Mouse (Mus musculus): ENCODE results near the gene Lmod2.
A peak's percentile ranks its signal among the peaks of the same experiment; 100 is the strongest.

The Lmod2 gene

DNA sequence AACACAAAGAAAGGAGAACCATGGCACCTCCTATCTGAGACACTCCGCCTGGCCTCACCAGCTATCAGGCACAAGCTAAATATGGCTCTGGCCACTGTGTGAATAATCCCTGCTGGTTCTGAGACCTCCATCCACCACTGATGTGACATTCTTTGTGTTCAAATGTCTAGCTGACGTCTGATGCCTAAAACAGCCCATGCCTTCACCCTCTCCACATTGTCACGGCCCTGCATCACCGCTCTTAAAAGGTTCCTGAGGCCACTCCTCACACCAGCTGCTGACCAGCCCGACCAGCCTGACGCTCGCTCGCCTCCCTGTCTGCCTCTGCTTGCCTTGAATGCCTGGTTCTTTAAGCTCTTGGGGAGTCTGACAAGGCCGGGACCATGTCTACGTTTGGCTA lies at the start of gene Lmod2:
Gene Lmod2, plus strand, starts transcription at position 263 of the 400 bp plus-strand sequence.
- DNase-seq (ENCODE audit: low spot score): no peak

DNA sequence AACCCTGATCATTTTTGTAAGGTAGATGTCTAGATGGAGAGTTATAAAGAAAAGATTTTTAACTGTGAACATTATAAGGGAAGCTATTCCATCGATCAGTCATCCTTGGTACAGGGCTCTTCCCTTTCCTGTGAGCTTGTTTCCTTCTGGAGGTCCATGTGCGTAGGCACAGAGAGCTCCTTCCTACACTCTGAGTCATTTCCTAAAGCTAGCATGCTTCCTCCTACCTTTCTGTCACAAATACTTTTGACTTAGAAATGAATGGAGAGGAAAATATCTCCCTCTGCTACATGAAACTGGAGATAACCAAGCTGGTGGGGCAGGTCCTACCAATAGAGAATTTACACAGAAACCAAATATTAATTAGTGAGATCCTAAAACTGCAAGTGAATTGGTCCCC lies 47.8 kb upstream of the Lmod2 start:
- DNase-seq (ENCODE audit: low spot score): no peak

DNA sequence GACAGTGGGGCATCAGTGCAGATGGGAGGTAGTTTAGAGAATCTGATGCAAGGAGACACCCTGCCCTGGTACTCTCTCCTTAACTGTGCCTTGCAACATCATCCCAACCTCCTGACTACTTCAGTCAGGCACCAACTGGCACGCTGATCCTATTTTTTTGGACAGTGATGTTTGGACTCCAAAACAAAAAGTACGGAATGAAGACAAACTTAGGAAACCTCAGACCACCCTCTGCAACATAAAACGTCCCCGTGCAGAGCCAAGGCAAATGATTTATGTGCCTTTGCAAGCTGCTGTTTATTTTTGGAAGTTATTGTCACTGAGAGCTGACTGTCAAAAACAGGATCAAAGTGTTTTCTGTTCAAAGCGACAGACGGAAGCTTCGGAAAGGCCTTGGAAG lies 45.5 kb upstream of the Lmod2 start:
- DNase-seq (ENCODE audit: low spot score): no peak

DNA sequence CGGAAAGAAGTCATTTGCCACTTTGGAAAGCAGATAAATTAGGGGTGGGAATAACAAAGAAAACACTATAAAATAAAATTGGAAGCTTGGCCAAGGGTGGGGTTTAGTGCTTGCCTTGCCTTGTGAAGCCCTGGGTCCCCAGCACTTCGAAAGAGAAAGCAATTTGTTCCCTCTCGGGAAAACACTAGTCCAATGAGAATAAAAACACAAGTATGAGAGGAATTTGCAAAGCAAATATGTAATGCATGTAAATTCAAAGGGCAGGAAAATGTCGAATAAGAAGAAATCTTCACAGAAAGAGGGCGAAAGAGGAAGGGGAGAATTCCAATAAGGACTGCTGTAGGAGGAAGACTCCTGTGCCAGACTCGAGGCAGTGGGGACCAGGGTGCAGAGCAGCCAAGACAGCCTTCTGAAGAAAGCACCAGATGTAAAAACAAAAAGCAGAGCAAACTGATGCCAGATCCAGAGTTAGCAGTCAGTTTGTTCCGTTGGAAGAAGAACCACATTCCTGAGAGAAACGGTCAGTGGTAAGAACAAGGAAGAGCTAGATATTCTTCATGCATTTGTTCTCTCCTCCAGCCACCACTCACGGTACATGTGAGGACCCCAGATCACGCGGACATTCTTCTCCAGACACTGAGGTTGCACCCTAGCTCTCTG lies 43.0 kb upstream of the Lmod2 start:
- no peak for DNase-seq (ENCODE audit: low spot score)

DNA sequence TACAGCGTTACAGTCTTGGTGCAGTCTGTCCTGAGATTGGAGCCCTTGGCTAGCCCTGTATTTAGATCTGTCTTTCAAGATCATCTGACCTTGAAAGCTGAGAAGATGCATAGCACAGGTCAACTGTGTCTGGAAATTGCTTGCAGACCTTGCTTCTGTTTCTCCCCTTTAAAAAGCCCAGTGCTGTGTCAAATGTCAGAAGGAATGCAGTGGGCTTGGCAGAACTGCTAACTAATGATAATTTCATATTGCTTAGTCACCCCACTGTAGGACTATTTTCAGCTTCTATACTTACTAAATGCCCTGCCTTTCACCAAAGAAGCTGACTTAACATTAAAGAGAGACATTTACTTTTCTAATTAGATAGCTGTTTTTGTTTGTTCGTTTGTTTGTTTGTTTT lies 42.1 kb upstream of the Lmod2 start:
- no peak for DNase-seq (ENCODE audit: low spot score)

DNA sequence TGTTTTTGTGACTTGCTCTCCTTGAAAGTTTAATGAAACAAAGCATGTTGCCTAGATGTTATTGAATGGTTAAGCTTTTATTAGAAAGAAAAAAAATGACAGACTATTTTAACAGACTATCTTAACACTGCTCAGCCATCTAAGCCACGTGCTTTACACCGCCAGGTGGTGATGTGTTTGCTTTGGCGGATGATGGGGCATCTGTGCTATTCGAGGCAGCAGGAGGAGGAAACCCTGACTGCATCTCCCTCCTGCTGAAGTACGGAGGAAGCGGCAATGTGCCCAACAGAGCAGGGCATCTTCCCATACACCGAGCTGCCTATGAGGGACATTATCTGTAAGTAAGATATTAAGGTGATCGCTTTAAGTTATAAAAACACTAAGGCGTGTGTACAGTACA lies 33.5 kb upstream of the Lmod2 start:
- no peak for DNase-seq (ENCODE audit: low spot score)

DNA sequence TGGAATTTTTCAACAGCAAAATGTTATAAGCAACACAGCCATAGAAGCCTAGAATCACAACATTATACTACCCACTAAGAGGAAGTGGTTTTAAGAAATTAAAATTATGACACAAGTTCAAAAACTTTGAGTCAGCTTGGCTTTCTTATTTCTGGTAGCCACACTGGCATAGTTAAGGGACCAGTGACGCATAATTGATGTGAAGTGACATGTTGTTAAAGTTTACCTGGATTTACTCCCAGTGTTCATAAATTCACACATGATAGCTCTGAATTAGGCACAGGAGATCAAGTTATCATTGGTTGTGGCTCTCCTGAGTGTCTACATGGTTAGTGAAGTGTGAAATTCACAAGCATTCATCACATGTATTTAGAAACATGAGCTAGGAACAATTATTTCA lies 32.7 kb upstream of the Lmod2 start:
- no peak for DNase-seq (ENCODE audit: low spot score)

DNA sequence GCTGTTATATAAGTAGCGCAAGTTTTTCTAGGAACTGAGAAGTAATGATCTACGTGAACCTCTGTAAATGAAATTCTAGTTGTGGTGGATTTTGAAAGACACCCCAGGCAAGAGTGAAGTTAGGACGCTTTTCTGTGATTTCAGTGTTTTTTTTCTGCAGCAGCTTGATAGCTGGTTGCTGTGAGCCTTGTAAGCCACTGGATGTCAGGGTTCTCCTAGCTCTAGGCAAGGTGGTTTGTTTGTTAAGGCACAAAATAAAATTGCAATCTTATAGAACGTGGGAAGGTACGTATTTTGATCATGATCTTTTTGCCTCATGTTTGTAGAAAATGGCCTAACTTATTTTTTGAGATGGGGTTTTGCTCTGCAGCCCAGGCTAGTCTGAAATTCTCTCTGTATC lies 28.6 kb upstream of the Lmod2 start:
- no peak for DNase-seq (ENCODE audit: low spot score)

DNA sequence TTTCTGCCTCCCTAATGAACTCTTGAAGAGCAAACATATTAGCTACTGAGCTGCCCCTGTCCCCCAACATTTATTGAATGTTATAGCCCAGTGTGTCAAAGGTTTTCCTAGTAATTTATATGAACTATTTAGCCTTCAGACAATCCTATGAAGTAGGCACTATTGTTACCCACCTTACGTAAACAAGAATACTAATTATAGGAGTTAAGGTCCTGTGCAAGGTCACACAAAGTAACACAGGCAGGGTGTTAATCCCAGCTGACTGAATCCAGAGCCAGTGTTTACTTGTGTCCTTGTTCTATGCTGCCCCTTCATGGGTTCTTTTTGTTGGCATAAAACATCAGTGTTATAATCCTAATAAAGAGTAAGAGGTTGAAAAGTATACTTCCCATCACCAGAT lies 27.9 kb upstream of the Lmod2 start:
- no peak for DNase-seq (ENCODE audit: low spot score)

DNA sequence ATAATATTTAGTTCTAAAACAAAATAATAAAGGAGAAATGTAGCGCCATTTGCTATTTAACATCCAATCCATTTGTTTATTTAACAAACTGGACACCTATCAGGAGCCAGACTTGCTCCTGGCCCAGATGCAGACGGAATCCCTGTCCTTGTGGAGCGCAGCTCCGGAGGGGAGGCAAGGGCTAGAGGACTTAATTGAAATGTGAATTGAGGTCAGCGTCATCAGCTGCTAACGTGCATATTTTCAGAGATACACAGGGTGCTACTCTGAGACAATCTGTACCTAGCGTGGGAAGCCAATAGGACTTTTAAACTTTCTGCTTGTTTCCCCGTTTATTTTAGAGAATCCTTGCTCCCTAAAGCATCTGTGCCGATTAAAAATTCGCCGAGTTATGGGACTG lies 27.3 kb upstream of the Lmod2 start:
- no peak for DNase-seq (ENCODE audit: low spot score)

DNA sequence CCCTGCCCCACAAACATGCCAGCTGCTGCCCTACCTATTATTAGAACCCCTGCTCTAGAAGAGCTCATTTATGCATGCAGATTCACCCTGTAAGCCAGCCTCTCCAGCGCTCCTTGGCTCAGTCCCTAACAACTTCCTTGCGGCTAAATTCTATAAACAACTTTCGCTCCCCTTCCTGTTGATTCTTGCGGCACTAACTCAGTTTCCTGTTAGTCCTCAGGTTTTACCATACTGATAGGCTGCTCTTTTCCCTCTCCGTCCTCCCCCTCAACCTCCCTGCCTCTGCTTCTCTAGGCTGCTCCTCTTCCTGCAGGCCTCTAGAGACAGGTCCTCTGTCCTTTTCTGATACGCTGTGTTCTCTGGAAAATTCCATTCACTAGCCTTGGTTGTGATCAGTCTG lies 26.4 kb upstream of the Lmod2 start:
- no peak for DNase-seq (ENCODE audit: low spot score)

DNA sequence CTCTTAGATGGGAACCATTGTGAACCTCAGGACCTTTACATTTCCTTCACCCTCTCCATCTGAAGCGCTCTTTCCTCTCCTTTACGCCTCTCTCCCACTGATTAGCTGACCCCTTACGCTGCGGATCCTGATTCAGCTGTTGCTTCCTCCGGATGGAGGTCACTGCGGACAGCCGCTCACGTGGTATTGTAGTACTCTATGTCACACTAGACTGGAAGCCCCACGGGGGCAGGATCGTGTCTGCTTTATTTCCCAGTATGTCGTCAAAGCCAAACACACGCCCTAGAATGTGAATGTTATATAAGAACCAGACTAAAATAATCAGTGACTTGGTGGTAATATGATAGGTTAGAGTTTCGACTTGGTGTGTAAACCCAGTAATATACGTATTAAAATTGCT lies 25.1 kb upstream of the Lmod2 start:
- DNase-seq (ENCODE audit: low spot score): no peak

DNA sequence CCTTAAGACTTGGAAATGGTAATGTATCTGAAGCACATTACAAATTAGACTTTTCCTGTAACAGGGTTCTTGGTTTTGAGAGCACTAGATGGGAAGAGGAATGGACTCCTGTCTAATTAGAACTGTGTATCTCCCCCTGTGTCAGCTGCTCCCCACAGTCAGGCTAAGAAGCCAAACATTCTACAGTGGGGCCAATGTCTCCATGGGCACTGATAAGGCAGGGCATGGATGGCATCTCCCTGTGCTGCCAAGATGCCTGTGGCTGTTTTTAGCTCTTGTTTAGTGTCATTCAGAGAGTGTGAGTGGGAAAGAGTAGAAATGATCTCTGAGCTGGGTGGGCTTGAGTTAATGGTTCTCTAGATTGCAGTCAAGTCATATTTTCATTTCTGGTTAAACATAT lies 24.2 kb upstream of the Lmod2 start:
- no peak for DNase-seq (ENCODE audit: low spot score)

DNA sequence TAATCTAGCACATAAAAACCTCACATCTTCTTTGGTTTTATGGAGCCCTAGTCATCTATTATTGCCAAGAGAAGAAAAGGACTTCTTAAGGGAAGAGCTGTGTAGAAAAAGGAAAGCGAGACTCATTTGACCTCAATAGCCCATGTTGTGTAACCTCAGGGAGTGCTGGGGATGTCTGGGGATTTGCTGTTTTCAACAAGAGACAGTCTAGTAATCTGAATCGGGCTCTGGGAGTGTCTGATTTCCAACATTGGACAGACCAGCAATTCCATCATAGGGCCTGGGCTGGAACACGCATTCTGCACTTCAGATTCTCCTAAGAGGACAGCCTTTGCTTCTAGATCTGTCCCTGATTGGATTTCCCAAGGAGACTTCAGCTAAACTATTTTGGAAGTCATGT lies 14.1 kb upstream of the Lmod2 start:
- no peak for DNase-seq (ENCODE audit: low spot score)

DNA sequence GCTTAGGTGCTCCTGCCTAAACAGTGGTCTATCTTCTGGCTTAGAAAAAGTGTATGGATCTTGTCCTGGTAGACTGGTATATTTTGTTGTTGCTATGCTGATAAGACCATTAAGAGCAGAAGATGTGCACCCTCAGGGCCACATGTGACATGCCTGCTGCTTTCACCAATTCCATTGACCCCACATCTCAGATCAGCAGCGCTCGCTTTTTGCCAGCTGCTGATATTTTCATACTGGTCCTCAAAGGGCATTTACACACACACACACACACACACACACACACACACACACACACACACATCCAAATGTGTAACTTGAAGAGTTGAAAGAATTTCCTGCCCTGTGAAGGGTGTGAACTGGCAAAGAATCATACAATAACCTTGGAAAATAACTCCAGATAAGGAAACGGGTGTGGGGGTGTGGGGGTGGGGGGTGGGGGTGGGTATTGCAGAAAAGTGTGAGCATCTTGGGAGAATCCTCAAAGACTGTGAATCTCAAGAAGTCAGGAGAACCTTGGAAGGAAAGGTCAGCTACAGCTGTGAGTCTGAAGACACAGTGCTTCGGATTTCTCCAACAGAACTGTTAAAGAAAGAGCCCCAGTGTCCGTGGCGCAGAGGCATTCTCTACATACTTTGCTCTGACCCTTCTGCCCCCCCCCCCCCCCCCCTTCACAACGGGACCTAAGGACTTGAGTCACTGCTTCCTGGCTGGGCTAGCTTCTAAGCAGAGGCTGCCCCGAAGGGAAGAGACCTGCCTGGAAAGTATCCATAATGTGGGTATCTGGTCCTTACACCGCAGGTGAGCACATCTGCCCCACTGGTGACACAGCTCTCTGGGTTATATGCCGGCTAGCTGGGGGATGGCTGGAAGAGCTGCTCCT lies 11.9 kb upstream of the Lmod2 start:
- DNase-seq (ENCODE audit: low spot score): no peak

DNA sequence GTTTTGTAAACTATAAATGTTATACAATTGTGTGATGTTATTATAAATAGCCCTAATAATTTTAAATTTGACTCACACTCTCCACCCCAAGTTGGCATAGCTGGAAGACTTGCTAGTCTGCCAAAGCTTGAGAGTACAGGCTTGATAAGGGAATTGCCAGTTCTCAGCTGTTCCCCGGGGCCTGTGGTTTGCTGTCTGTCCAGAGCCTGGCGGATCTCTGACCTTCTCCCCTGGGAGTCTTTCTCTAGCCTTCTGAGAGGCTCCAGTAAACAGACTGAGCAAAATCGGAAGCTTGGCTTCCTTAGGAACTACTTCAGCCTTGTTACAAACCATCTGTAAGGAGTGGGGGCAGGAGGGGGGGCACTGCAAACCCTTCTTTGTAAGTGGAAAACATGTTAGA lies 10.7 kb upstream of the Lmod2 start:
- DNase-seq (ENCODE audit: low spot score): peak; percentile 61

DNA sequence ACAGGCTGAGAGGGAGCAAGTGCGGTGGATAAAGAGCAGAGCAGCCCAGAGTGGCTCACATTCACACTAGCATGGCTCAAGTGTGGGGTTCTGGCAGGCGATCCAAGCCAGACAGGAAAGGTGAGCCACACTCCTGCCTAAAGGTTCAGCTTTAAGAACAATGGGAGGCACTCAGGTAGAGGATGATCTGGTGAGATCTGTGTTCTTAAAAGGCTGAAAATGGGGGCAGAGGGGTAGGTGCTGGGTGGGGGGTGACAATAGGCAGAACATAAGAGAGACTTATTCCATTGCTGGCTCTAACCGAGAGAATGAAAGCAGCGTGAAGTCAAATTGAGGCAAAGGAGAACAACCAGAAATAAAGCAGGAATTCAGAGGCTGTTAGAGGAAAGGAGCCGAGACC lies 7.3 kb upstream of the Lmod2 start:
- no peak for DNase-seq (ENCODE audit: low spot score)

DNA sequence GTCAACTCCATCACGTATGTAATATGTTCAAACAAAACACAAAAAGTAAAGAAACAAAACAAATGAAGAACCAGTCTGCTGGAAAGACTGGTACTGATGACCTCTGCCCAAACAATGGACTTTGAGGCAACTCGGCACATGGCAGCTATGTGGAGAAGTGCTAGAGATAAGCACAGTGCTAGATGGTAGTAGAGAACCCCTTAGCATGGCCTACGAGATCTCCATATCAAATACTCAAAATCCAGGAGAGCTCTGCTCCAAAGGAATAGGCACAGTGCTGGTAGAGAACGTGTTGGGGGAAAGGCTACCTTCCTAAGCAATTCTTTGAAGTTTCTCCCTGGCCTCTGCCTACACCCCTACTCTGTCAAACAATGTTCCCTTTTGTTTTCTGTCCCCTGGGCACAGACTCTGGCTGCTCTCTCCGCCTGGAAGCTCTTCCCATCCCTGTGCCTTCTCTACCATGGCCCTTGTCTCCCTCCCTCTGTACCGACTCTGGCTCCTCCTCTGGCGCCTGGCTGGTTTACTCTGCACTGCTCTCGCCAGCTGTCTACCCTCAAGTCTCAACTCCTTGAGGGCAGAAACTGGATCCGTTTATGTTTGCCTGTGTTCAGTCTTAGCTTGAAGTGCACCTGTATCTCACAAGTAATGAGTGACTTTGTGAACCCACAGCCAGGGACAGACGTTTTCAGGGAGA lies 5.9 kb upstream of the Lmod2 start:
- DNase-seq (ENCODE audit: low spot score): no peak

DNA sequence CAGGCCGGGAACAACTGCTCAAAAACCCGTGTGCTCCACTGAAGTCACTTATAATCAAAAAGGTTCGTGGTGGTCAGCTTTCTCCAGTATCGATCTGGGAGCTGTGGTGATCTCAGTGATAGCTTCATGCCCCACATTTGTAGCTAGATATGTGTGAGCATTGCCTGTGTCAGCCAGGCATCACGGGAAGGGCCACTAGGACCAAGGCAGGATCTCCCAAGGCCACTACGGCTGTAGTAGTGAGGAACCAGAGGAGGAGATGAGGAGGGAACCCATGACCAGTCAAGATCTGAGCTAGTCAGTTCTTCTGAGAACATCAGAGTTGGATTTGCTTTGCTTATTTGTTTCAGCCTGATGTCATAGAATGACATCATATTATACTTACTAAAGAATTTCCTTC lies 1.6 kb downstream of the Lmod2 start:
- DNase-seq (ENCODE audit: low spot score): no peak

DNA sequence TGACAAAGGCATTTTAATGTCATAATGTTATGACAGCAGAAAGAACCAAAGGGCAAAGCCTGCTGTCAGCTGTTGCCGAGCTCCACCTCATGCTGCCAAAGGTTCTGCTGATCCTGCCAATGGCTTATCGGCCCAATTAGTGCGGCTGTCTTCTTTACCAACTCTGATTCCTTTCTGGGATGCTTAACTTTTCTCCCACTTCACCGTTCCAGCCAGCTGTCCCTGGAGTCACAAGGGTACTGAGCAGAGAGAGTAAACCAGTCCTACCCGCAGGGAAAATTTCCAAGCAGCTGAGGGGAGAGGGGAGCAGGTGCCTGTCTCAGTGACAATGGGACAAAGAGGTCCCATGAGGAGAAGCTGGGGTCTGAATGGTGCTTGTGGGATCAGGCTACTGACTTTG lies 2.1 kb downstream of the Lmod2 start:
- no peak for DNase-seq (ENCODE audit: low spot score)

DNA sequence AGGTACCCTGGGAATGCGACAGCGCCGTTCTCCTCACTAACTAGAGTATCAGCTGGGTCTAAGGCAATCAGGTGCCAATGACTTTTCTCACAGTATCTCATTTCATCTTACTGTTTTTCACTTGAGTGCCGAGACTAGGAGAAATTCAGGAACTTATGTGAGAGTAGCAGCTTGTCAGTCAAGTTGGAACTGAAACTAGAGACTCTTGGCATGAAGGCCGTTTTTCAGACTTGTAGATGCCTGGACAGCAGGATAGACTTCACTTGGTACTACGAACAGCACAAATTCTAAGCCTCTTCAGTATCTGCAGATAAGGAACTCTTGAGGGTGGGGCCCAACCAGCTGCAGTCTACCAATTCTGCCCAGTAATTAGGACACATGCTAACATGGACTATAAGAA lies 2.6 kb downstream of the Lmod2 start:
- DNase-seq (ENCODE audit: low spot score): no peak

DNA sequence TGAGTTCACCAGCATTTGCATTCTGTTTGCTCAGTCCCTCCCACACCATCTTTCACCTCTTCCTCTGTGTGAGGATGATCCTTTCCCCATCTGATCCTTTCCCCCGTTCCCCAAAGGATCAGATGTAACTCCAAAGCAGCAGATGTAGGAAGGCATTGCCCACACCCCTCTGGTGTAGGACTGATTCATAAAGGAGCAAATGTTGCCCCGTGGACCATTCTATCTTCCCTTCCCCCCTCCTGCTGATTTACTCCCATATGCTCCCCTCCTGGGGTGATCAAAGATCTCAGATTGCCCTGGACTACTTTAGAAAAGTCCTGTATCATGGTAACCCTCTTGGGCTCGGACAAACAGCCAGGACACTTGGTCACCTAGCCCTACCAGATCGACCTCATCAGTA lies 3.2 kb downstream of the Lmod2 start:
- no peak for DNase-seq (ENCODE audit: low spot score)

DNA sequence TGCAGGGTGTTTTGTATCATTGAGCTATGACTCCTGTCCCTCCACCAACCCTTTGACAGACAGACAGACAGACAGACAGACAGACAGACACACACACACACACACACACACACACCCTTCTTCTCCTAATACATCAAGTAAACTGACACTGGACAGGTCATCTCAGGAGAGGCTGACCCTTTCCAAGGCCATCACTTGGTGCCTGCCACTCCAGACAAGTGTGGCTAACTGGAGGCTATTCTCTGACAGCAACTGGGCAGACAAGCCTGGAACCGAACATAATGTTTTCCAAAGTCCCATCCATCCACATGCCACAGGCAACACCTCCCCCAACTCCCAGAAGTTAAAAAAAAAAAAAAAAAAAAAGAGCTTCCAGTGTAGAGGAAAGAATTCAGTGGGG lies 4.1 kb downstream of the Lmod2 start:
- DNase-seq (ENCODE audit: low spot score): no peak
